Mouse (Mus musculus) layer of hippocampus, adult 11-12 months (tissue): ENCODE measurements at regions not wholly inside any gene's neighbourhood (a gene's known extent, or its start where the extent isn't known, plus 50 kb on each side); places are given as distances from the start of the nearest gene placed in this dataset.

Experiments used
- DNase-seq: peaks from one replicate; pipeline ENCODE4 v3.0.0; 2022; ENCODE audit warnings: low spot score

- DNase-seq: no peak
Observed at GRCm38 (mm10) chr3:104295015-104295719, 75.0 kb upstream of the Magi3 start.

DNA sequence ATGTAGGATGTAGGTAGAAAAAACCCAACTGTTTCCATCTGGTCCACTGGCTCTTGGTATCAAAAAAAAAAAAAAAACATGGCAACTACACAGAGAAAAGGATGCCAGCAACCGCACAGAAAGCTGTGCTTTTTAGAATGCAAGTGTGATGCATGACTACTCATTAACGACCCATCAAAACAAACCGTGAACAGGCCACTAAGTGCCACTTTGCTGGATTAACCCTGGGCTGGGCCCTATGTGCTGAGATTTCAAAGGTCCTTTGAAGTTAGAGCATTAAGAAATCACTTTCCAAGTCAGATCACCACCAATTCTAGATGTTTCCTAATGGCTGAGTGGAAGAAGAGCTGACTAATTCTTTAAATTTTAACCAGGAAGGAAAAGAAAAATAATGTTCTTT is 73.7 kb upstream of the Magi3 start:
- no peak for DNase-seq

DNA sequence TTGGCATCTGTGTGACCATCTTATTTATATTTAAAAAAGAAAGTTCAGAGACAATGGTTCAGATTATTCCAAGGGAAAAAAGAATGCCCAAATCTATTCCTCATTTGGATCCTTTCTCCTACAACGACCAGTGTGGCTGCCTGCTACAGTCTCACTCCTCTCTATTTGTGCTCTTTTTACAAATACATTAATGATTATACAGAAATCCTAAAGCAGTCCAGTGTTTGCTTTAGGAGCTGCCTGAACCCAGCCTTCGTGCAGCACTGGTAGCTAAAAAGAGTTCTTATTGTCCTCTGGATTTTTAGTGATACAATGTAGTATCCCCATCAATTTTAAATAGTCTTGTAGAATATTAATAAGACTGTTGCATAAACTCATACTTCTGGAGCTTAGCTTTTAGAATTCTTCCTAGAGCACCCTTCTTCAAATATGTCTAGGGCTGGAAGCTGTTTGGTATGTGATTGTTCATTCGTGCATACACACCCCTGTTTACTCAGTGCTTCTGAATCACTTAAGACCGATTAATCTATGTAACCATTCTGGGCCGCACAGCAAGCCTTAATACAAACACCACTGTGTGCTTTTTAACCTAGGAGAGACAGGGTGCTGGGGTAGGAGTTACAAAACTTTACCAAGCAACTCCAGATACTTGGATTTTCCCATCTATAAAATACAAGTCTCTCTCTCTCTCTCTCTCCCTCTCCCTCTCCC is 69.0 kb upstream of the Magi3 start:
- DNase-seq: no peak

DNA sequence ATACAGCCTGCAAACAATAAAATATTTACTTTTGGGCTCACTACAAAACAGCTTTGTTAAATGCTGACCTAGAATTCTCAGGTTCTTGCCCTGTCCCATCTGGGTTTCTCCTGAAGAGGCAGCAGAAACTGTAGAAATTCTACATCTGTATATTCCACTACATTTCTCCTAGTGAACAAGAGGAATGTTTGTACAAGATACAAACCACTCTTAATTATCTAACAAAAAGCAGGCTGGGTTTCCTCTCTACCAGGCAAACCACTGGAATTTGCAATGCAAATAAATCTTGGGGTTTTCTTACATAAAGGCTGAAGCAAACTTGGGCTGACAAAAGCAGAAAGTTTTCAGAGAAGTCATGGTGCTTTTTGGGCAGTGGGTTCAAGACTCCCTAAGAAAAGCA is 67.7 kb upstream of the Magi3 start:
- no peak for DNase-seq

GRCm38 (mm10) chr3:104284961-104285360 is 64.8 kb upstream of the Magi3 start:
- no peak for DNase-seq

- no peak for DNase-seq
Observed at GRCm38 (mm10) chr3:104283855-104284254, 63.7 kb upstream of the Magi3 start.

DNA sequence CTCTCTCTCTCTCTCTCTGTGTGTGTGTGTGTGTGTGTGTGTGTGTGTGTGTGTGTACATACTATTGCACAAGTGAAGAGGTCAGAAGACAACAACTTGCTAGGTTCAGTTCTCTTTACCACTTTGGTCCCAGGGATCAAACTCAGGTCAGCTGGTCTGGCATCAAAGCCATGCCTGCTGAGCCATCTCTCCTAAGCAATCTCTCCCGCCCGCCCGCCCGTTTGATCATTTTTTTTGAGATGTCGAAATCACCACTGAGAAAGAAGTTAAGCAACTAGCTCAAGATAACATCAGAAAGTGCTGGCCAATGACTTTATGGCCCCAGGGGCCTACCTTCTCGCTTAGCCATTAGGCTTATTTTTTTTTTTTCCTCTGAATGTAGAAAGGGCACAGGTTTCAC is 59.3 kb upstream of the Magi3 start:
- DNase-seq: no peak

DNA sequence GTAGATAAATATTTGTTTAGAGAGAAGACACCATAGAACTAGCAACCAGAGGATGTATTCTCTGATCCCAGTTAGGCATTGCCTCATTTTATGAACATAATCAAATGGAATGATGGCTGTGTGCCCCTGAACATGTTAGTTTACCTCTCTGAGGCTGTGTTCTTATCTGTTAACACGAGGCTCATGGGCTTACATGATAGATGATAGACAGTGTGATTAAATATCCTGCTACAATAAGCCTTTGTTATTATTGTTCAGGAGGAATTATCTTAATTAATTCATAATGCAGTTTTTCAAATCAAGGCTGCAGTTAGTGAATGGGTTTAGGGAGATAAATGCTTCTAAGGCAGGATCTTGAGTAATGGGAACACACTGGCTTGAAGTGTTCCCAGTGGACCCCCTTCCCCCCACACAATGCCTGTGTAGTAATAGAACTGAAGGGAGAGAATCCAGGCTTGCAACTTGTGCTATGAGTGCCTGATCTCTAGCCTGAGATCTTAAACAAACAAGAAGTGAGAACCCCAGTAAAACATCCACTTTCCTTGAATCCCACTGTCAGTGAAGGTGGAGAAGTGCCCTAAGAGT is 54.6 kb upstream of the Magi3 start:
- DNase-seq: no peak

GRCm38 (mm10) chr3:104274084-104274483 is 53.9 kb upstream of the Magi3 start:
- DNase-seq: no peak
